Mouse (Mus musculus) liver, embryonic 16.5 days (tissue): Measurements from ENCODE around the gene Aga. TPM values are rescaled to one million over a fixed set of nuclear protein-coding genes. Genes with fewer than 3 reads are reported as not detected.
A peak's percentile ranks its signal among the peaks of the same experiment; 100 is the strongest.
"Not testable (repeated sequence)": the region's sequence is repeated elsewhere in the genome, so short reads cannot be mapped to it uniquely, and the experiment has no call there.

Experiments used
- ATAC-seq: fragments of 200-750 bp; cut with Nextera tagmentation; 2 replicates; pipeline ENCODE4 v1.8.0; 2017; ENCODE audit warnings: low read depth, mild to moderate bottlenecking, moderate number of reproducible peaks, moderate library complexity
- H3K27ac ChIP-seq: fragments of 300-500 bp; sonication (generic); 2 replicates; pipeline ENCODE4 v1.5.1; 2014; ENCODE audit warnings: mild to moderate bottlenecking, low read length
- H3K27me3 ChIP-seq: fragments of 300-500 bp; sonication (generic); 2 replicates; pipeline ENCODE4 v1.6.1; 2014; ENCODE audit warnings: low read depth, low read length, mixed read lengths; ENCODE audit not compliant: control insufficient read depth, insufficient read depth
- H3K36me3 ChIP-seq: fragments of 300-500 bp; sonication (generic); 2 replicates; pipeline ENCODE4 v1.6.1; 2014; ENCODE audit warnings: mild to moderate bottlenecking; ENCODE audit not compliant: control insufficient read depth, insufficient read depth
- H3K4me1 ChIP-seq: fragments of 300-500 bp; sonication (generic); 2 replicates; pipeline ENCODE4 v1.6.1; 2014; ENCODE audit warnings: low read depth, low read length, mixed read lengths; ENCODE audit not compliant: control insufficient read depth
- H3K4me2 ChIP-seq: fragments of 300-500 bp; sonication (generic); 2 replicates; pipeline ENCODE4 v1.6.1; 2014; ENCODE audit warnings: low read depth, low read length, mixed read lengths
- H3K4me3 ChIP-seq: fragments of 300-500 bp; sonication (generic); 2 replicates; pipeline ENCODE4 v1.5.1; 2014; ENCODE audit warnings: low read depth, mild to moderate bottlenecking, low read length
- H3K9ac ChIP-seq: fragments of 300-500 bp; sonication (generic); 2 replicates; pipeline ENCODE4 v1.6.1; 2014; ENCODE audit warnings: low read depth, low read length
- H3K9me3 ChIP-seq: fragments of 300-500 bp; sonication (generic); replicated peaks from 2 replicates; pipeline ENCODE4 v1.6.1; 2016; ENCODE audit warnings: low read length; ENCODE audit not compliant: control insufficient read depth
- WGBS: fragments of 180-500 bp; shearing (Covaris S2); extraction: QIAGEN DNeasy Blood & Tissue Kit; methylation state at CpG from one replicate; pipeline ENCODE4 v1.1.7; 2014; ENCODE audit not compliant: insufficient replicate concordance; 5-methylcytosine and 5-hydroxymethylcytosine counted together
- polyA plus RNA-seq: library from polyadenylated mRNA; unstranded; fragments of >200 nt; fragmentation: Nextera tagmentation; extraction: Ambion mirVana; gene quantifications from 2 replicates; pipeline ENCODE4 v1.2.1, GENCODE M21; 2015

Gene Aga
- polyA plus RNA-seq: 21.8 and 22.9 TPM in 2 replicates

DNA sequence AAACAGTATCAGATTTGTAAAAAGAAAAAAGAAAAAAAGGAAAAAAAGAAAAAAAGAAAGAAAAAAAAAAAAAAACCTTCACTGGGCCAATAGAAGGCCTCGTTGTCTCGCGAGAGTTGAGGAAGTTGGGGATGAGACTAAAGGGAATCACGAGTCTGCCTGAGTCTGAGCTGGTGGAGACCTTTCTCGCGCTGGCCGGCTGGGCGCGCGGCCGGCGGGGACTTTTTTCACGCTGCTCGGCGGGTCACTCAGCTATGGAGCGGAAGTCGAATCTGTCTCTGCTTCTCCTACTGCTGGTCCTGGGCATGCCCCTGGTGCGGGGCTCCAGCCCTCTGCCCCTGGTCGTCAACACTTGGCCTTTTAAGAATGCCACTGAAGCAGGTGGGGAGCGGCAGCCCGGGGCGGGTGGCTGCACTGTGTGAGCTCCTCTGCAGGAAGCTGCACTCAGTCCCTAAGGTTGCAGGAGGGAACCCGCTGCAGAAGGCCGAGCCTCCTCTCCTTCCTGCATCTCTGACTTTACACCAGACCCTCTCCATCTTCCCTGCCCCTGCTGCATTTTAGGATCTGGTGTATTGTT lies at the start of gene Aga:
TSS of gene Aga (plus strand) at position 177 of the 577 bp plus-strand sequence.
- under 1% methylated on average over 24 of the region's 24 CpGs for WGBS
- Histone ChIP-seq H3K27me3 (no peaks in the 10 kb centered on the region), H3K4me2 (peak within 1 kb of the TSS; percentile 65), H3K36me3 (peaks cover 3% of the 10 kb centered on the region; the same call in 1 of the 2 replicates), H3K9me3 (no peaks in the 10 kb centered on the region), H3K4me3 (peak within 1 kb of the TSS; percentile 72), H3K27ac (peak within 1 kb of the TSS; percentile 66), H3K4me1 (no peaks in the 10 kb centered on the region), H3K9ac (peak within 1 kb of the TSS; percentile 76)
- ATAC-seq: peak; percentile 96

DNA sequence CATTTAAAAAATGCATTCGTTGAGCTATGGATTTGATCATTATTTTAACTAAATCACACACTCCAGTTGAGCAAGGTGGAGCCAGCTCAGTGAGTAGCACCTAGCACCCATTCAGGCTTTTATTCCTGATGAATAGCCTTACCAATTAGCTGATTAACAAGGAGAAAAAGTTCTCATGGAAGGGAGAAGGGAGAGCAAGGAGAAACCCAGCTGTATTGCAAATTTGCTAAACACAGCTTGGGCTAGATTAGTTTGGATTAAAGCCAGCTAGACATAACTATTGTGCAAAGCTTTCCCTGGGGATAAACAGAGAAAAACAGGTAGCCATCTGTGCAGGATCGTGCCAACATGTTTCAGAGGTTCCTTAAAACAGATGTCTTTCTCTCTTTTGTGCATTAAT lies 22.5 kb upstream of the Aga start:
- H3K9ac ChIP-seq: no peak overlapping the region
- no peaks in the 10 kb centered on the region for H3K9me3 ChIP-seq
- no peaks in the 10 kb centered on the region for H3K27me3 ChIP-seq
- no peak overlapping the region for H3K4me2 ChIP-seq
- no peaks in the 10 kb centered on the region for H3K36me3 ChIP-seq
- H3K27ac ChIP-seq: no peak overlapping the region
- WGBS: 38% methylated on average over 2 of the region's 2 CpGs
- no peak overlapping the region for H3K4me3 ChIP-seq
- H3K4me1 ChIP-seq: no peaks in the 10 kb centered on the region
- no peak for ATAC-seq

DNA sequence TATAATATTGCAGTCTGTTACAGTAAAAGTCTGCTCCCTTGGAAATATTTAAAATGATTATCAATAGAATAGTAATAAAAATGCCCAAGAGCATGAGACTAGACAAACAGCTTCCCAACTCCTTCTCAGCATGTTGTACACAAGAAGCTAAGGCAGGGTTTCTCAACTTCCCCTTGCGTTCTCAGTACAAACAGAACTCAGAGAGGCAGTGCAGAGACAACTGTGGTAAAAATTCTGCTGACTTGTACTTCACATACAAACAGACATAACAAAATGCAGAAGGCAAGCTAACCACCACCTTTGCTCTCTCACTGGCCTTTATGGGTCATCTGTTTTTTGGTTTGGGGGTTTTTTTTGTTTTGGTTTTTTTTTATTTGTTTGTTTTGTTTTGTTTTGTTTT lies 15.3 kb upstream of the Aga start:
- WGBS: 25% methylated on average over 1 of the region's 1 CpGs

DNA sequence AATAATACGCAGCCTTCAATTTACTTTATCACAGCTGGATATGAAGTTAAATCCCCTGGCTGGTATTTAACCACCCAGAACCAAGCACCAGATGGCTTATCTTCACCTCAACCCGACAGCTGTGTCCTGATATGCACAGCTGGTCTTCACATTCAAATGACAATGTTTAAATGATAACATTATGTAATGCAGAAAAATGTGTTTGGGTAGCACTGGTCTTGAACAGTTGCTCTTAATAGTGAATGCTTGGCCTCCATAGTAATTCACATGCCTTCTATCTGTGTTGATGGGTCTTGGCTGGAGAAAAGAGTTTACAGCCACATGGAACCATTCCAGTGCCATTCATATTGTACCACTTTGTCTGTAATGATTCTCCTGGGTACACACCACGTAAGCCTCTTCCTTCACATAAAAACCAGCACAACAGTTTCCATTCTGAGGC lies 14.6 kb upstream of the Aga start:
- no peaks in the 10 kb centered on the region for H3K36me3 ChIP-seq
- H3K9ac ChIP-seq: no peak overlapping the region
- H3K9me3 ChIP-seq: no peaks in the 10 kb centered on the region
- no peak overlapping the region for H3K27ac ChIP-seq
- no peak overlapping the region for H3K4me2 ChIP-seq
- no peaks in the 10 kb centered on the region for H3K27me3 ChIP-seq
- WGBS: 48% methylated on average over 3 of the region's 3 CpGs
- no peak for ATAC-seq
- H3K4me3 ChIP-seq: no peak overlapping the region
- no peaks in the 10 kb centered on the region for H3K4me1 ChIP-seq

More for the DNA sequence above, 15.3 kb upstream of the Aga start:
- Histone ChIP-seq H3K4me1 (no peaks in the 10 kb centered on the region), H3K4me2 (no peak overlapping the region), H3K9me3 (no peaks in the 10 kb centered on the region), H3K9ac (no peak overlapping the region), H3K27ac (no peak overlapping the region), H3K27me3 (no peaks in the 10 kb centered on the region), H3K36me3 (no peaks in the 10 kb centered on the region), H3K4me3 (no peak overlapping the region)
- no peak; the same call in 1 of the 2 replicates for ATAC-seq

DNA sequence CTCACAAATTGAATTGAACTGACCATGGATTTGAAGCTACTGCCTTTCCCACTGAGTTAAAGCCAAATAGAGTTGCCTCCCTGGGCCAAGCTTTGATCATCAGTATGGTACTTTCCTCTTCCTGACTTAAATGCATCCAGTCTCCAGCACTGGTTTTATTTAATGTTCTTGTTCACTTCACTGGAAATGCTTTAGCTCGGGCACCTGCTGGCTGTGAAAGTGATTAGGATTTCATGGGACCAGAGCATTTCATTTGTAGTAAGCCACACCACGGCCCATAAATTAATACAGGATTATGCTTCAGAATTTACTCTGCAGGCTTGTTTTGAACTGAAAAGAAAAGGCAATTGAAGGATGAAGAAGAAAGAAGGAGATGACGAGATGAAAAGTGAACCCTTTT lies 26.5 kb downstream of the Aga start:
- H3K9me3 ChIP-seq, H3K9ac ChIP-seq, H3K4me1 ChIP-seq, ATAC-seq, H3K27me3 ChIP-seq, H3K4me3 ChIP-seq, H3K27ac ChIP-seq, H3K4me2 ChIP-seq, H3K36me3 ChIP-seq: not testable (repeated sequence)
- WGBS: 56% methylated on average over 3 of the region's 3 CpGs

DNA sequence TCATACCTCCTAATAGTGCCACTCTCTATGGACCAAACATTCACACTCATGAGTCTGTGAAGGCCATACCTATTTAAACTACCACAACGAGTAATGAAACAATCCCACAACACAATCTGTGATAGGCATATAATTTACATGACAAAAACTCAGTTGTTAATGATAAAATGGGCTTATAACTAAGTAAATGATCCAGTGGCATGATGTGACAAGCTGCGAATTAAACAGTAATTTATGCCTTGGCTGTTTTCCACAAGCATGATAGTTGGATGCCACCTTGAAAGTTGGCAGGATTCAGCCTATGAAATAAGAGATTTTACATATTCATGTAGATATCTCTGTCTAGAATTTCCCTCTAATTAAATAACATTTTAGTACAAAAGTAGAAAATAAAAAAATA lies 28.1 kb downstream of the Aga start:
- ATAC-seq: no peak
- no peaks in the 10 kb centered on the region for H3K27me3 ChIP-seq
- no peak overlapping the region for H3K4me2 ChIP-seq

DNA sequence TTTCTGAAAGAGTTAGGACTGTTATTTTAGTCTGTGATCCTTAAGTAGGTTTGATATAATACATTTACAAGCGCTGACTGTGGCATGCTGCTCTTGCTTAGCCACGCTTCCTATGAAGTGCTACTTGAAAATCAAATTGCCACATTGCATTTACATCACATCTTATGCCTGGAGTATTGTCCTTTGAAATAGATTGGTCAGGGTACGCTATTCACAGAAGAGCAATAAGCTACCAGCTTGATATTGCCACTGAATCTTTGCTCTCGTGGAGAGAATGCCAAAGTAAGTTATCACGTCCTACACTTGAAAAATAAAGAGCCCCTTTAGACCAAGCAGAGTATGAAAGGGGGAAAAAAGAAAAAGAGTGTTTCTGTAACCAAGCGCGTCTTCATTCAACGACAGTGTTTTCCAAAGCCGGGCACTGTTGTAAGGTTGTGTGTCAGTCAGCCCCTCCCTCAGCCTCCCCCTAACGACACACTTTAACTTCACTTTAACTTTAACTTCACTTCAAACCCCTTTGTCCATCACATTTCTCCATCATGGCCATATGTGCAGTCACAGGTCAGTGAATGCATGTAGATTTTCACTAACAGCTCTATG lies 51.0 kb downstream of the Aga start:
- Histone ChIP-seq H3K4me1 (no peaks in the 10 kb centered on the region), H3K9me3 (no peaks in the 10 kb centered on the region), H3K27ac (no peak overlapping the region), H3K4me2 (no peak overlapping the region), H3K9ac (no peak overlapping the region), H3K36me3 (no peaks in the 10 kb centered on the region), H3K27me3 (no peaks in the 10 kb centered on the region), H3K4me3 (no peak overlapping the region)
- ATAC-seq: no peak
- WGBS: 71% methylated on average over 10 of the region's 10 CpGs

More for the DNA sequence above, 28.1 kb downstream of the Aga start:
- 55% methylated on average over 2 of the region's 2 CpGs for WGBS
- Histone ChIP-seq H3K9ac (no peak overlapping the region), H3K4me1 (no peaks in the 10 kb centered on the region), H3K27ac (no peak overlapping the region), H3K9me3 (no peaks in the 10 kb centered on the region), H3K4me3 (no peak overlapping the region), H3K36me3 (no peaks in the 10 kb centered on the region)

DNA sequence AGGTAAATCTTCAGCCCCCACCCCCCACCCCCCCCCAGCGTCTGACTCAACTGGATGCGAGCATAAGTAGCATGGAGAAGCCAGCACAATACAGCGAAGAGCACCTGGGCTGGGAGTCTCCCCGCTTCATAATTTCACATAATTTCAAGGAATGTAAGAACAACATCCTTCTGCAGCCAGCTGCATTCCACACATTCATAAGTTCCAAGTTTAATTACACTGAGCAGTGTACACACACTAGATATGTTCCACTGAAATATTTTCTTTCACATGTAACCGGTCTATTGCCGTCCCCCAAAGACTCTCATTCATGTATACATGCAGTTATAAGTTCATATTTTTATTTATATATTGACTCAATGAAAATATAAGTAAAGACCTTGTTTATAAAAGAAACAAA lies 54.7 kb downstream of the Aga start:
- H3K9ac ChIP-seq: no peak overlapping the region
- H3K36me3 ChIP-seq: no peaks in the 10 kb centered on the region
- no peak overlapping the region for H3K4me3 ChIP-seq
- no peaks in the 10 kb centered on the region for H3K27me3 ChIP-seq
- no peak overlapping the region for H3K27ac ChIP-seq
- WGBS: 73% methylated on average over 6 of the region's 6 CpGs
- H3K4me1 ChIP-seq: no peaks in the 10 kb centered on the region
- H3K4me2 ChIP-seq: no peak overlapping the region
- no peak for ATAC-seq
- no peaks in the 10 kb centered on the region for H3K9me3 ChIP-seq
